Mouse (Mus musculus): ENCODE results near the gene Nxnl1. TPM values are rescaled to one million over a fixed set of nuclear protein-coding genes. Genes with fewer than 3 reads are reported as not detected.

The Nxnl1 gene
- not detected in 2 replicates for polyA plus RNA-seq (2012; rRNA removed)

- H3K4me3 ChIP-seq (ENCODE audit: low read depth, low read length) = no peak within 1 kb of the TSS
- no peak within 1 kb of the TSS for H3K27ac ChIP-seq (ENCODE audit: insufficient read depth, low read depth, low read length)
- TF ChIP-seq CTCF (IDR thresholded peaks at IDR 0.05; ENCODE audit: extremely low read depth, insufficient read length, insufficient replicate concordance, low read depth, low read length) (no peak), POLR2A (IDR thresholded peaks at IDR 0.05; ENCODE audit: low read depth, low read length) (no peak)
- no peaks in the 10 kb centered on the region for H3K36me3 ChIP-seq (ENCODE audit: control insufficient read depth, insufficient read depth, low read length)
- H3K4me1 ChIP-seq (ENCODE audit: control insufficient read depth, insufficient read depth, insufficient read length, low read length) = peaks cover 13% of the 10 kb centered on the region
- 97% methylated on average over 3 of the region's 3 CpGs for WGBS
- 0 out of 2 replicates have a peak, but pooled peaks cover 4% of the 10 kb centered on the region for H3K27me3 ChIP-seq (ENCODE audit: control insufficient read depth, insufficient read depth, low read length)
These were observed at the start of gene Nxnl1 for GRCm38 (mm10) chr8:71566501-71566900. Nxnl1 (minus strand) TSS chr8:71566601.

DNA sequence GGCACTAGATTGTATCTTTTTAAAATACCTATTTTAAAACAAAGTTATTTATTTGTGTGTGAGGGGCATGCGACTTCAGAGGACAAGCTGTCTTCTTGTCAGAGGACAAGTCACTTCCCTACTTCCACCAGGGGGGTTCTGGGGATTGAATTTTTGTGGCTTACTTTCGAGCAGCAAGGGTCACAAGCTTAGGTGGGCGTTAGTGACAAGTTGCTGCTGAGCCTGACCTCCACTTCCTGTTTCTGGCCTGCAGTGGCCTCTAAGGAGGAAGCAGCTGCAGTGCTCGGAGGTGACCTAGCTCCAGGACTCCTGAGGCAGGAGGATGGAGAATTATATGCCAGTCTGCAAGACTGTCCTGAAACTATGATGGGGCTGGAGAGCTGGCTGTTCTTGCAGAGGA is 47.0 kb upstream of the Nxnl1 start:
- H3K4me3 ChIP-seq (ENCODE audit: low read depth, low read length) = no peak overlapping the region
- H3K4me1 ChIP-seq (ENCODE audit: control insufficient read depth, insufficient read depth, insufficient read length, low read length) = peaks cover 9% of the 10 kb centered on the region
- peaks cover 27% of the 10 kb centered on the region for H3K36me3 ChIP-seq (ENCODE audit: control insufficient read depth, insufficient read depth, low read length)
- no peak for TF ChIP-seq CTCF (IDR thresholded peaks at IDR 0.05; ENCODE audit: extremely low read depth, insufficient read length, insufficient replicate concordance, low read depth, low read length)
- no peak for TF ChIP-seq POLR2A (IDR thresholded peaks at IDR 0.05; ENCODE audit: low read depth, low read length)
- H3K27ac ChIP-seq (ENCODE audit: insufficient read depth, low read depth, low read length) = no peak overlapping the region
- 75% methylated on average over 4 of the region's 4 CpGs for WGBS
- no peaks in the 10 kb centered on the region for H3K27me3 ChIP-seq (ENCODE audit: control insufficient read depth, insufficient read depth, low read length)

DNA sequence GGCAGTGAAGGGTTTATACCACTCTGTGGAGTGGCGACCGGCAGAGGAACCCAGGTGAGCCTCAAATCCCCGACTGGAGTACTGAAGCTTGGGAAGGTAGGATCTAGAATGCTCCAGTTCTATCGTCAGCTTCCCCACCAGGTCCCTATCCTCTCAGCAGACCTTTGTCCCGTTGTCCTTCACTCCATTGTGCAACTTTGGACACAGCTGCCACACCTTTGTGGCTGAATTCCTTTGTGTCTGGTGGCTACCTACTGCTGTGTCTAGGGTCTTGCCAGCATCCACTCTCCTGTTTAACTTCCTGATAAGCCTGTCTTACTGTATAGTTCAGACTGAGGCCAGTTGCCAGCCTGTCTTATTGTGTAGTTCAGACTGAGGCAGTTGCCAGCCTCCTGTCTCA is 45.7 kb upstream of the Nxnl1 start:
- peaks cover 15% of the 10 kb centered on the region; the same call in 1 of the 2 replicates for H3K36me3 ChIP-seq (ENCODE audit: control insufficient read depth, insufficient read depth, low read length)
- peak overlapping the region; percentile 82 for H3K4me3 ChIP-seq (ENCODE audit: low read depth, low read length)
- H3K27ac ChIP-seq (ENCODE audit: insufficient read depth, low read depth, low read length) = peak overlapping the region; percentile 46
- peaks cover 9% of the 10 kb centered on the region for H3K4me1 ChIP-seq (ENCODE audit: control insufficient read depth, insufficient read depth, insufficient read length, low read length)
- 12% methylated on average over 5 of the region's 5 CpGs for WGBS
- H3K27me3 ChIP-seq (ENCODE audit: control insufficient read depth, insufficient read depth, low read length) = no peaks in the 10 kb centered on the region
- TF ChIP-seq POLR2A (IDR thresholded peaks at IDR 0.05; ENCODE audit: low read depth, low read length) (no peak), CTCF (IDR thresholded peaks at IDR 0.05; ENCODE audit: extremely low read depth, insufficient read length, insufficient replicate concordance, low read depth, low read length) (no peak)

- Histone ChIP-seq H3K27me3 (ENCODE audit: control insufficient read depth, insufficient read depth, low read length) (no peaks in the 10 kb centered on the region), H3K36me3 (ENCODE audit: control insufficient read depth, insufficient read depth, low read length) (peaks cover 9% of the 10 kb centered on the region; the same call in 1 of the 2 replicates), H3K4me1 (ENCODE audit: control insufficient read depth, insufficient read depth, insufficient read length, low read length) (peaks cover 9% of the 10 kb centered on the region), H3K4me3 (ENCODE audit: low read depth, low read length) (peak within 1 kb of the TSS; percentile 82), H3K27ac (ENCODE audit: insufficient read depth, low read depth, low read length) (peak within 1 kb of the TSS; percentile 46)
- under 1% methylated on average over 81 of the region's 82 CpGs for WGBS
- TF ChIP-seq CTCF (IDR thresholded peaks at IDR 0.05; ENCODE audit: extremely low read depth, insufficient read length, insufficient replicate concordance, low read depth, low read length) (no peak), POLR2A (IDR thresholded peaks at IDR 0.05; ENCODE audit: low read depth, low read length) (peak; percentile 31; the same call in 1 of the 2 replicates)
These were observed 44.6 kb upstream of the Nxnl1 start, which contains the start of gene Colgalt1 for GRCm38 (mm10) chr8:71610822-71611651. Colgalt1 (plus strand) TSS chr8:71610998.

DNA sequence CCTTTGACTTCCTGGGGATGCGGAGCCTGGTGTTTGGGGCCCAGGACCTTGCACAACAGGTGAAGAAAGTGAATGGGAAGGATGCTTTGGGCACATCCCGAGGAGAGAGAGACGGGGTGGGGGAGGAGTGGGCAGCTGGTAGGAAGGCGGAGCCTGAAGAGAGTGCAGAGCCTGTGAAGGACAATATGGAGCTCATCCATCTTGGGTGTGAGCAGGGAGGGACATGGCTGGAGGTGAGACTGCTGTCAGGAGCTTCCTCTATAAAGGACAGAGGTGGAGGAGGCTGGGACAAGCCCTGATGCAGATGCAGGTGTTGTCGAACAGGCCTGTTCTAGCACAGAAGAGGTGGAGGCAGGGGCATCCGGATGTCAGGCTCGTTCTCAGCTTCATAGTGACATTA is 37.6 kb upstream of the Nxnl1 start:
- Histone ChIP-seq H3K36me3 (ENCODE audit: control insufficient read depth, insufficient read depth, low read length) (no peaks in the 10 kb centered on the region), H3K27ac (ENCODE audit: insufficient read depth, low read depth, low read length) (no peak overlapping the region), H3K4me3 (ENCODE audit: low read depth, low read length) (no peak overlapping the region), H3K27me3 (ENCODE audit: control insufficient read depth, insufficient read depth, low read length) (peaks cover 6% of the 10 kb centered on the region), H3K4me1 (ENCODE audit: control insufficient read depth, insufficient read depth, insufficient read length, low read length) (peaks cover 14% of the 10 kb centered on the region)
- WGBS = 87% methylated on average over 7 of the region's 7 CpGs
- no peak for TF ChIP-seq CTCF (IDR thresholded peaks at IDR 0.05; ENCODE audit: extremely low read depth, insufficient read length, insufficient replicate concordance, low read depth, low read length)
- no peak for TF ChIP-seq POLR2A (IDR thresholded peaks at IDR 0.05; ENCODE audit: low read depth, low read length)

DNA sequence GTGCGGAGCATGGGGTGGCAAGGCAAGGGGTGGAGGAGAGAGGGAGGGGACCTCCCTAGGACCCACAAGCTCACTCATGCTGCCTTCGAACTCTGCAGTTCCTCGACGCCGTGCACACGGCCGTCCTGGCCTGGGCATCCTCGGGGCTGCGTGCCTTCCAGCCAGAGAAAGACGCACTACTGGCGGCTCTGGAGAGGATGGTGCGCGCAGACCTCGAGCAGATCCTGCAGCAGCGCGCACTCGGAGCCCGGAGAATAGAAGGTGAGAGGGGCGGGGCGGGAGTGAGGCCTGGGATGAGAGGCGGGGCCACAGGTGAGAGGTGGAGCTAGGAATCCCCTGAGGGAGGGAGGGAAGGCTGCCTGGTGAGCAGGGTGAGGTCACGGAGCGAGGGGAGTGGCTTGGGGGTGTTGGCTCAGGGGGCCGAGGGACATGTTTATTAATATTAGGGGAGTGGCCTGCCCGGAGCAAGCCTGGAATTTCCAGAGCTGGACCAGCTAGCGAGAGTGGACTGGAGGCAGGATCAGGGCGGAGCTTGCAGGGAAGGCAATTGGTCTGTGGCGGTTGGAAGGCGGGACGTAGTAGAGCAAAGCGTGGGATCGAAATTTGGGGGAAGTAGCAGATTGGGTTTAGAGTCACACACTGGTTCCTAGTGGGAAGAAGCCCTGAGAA is 36.4 kb upstream of the Nxnl1 start:
- H3K36me3 ChIP-seq (ENCODE audit: control insufficient read depth, insufficient read depth, low read length) = no peaks in the 10 kb centered on the region
- peaks cover 6% of the 10 kb centered on the region for H3K27me3 ChIP-seq (ENCODE audit: control insufficient read depth, insufficient read depth, low read length)
- H3K27ac ChIP-seq (ENCODE audit: insufficient read depth, low read depth, low read length) = no peak overlapping the region
- peaks cover 14% of the 10 kb centered on the region for H3K4me1 ChIP-seq (ENCODE audit: control insufficient read depth, insufficient read depth, insufficient read length, low read length)
- H3K4me3 ChIP-seq (ENCODE audit: low read depth, low read length) = peak overlapping the region; percentile 50
- TF ChIP-seq POLR2A (IDR thresholded peaks at IDR 0.05; ENCODE audit: low read depth, low read length) = no peak
- TF ChIP-seq CTCF (IDR thresholded peaks at IDR 0.05; ENCODE audit: extremely low read depth, insufficient read length, insufficient replicate concordance, low read depth, low read length) = no peak
- WGBS = 1% methylated on average over 32 of the region's 32 CpGs

All from small intestine, adult 2 months (tissue).